Mouse (Mus musculus): Measurements from ENCODE around the gene AI854703.

The AI854703 gene

DNA sequence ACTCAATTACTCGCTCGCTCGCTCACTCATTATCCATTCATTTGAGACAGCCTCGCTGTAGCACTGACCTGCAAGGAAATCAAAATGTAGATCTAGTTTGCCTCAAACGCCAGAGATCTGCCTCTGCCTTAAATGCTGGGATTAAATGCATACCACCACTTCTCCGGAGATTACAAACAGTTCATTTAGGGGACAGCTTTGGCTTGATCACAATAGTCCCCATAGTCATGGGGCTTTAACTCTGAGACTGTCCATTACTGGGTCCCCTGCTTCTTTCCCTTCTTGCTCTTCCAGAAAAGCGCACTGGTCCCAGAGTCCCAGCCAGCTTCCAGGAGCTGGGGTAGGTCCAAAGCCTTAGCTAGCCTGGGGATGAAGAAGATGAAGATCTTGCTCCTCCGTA, at the start of gene AI854703:
AI854703 (plus strand) TSS at position 301 of the 400 bp plus-strand sequence.
- DNase-seq, result no peak

- no peak for DNase-seq
Measured at GRCm38 (mm10) chr6:48578736-48579135, 47.8 kb upstream of the AI854703 start.

GRCm38 (mm10) chr6:48579215-48579648, 47.3 kb upstream of the AI854703 start:
- no peak for DNase-seq

GRCm38 (mm10) chr6:48581257-48581656, 45.3 kb upstream of the AI854703 start:
- DNase-seq, result no peak

- peak in 1 of 2 experiments; percentile 31 for DNase-seq
Measured at GRCm38 (mm10) chr6:48582037-48582436, 44.5 kb upstream of the AI854703 start.

DNA sequence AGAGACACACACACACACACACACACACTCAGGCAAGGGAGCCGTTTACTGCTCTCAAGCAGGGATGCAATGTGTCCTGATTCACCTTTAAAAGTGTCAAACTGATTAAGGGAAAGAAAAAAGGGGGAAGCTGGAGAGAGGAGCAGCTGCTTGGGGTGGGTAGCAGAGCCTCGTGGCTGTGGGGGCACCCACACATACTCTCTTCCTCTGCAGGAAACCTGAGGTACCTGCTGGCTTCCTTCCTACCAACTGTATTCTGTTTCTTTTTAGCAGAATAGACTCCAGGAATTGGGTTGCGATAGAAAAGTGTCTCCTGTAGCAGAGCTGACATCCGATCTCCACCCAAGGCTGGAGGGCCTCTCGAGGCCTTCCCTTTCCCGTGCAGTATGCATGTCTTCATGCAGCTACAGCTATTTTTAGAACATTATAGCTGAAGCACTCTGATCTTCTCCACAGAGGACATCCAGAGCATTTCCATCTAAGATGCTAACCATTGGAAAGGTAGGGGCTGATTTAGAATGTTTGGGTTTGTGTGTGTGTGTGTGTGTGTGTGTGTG, 37.3 kb upstream of the AI854703 start, which contains the start of gene Gm45021:
Gm45021 (plus strand) TSS at position 417 of the 557 bp plus-strand sequence.
- DNase-seq, result no peak

- DNase-seq, result no peak
Measured at GRCm38 (mm10) chr6:48591221-48591845, 35.2 kb upstream of the AI854703 start.

GRCm38 (mm10) chr6:48591871-48592270, 34.7 kb upstream of the AI854703 start:
- no peak for DNase-seq

DNA sequence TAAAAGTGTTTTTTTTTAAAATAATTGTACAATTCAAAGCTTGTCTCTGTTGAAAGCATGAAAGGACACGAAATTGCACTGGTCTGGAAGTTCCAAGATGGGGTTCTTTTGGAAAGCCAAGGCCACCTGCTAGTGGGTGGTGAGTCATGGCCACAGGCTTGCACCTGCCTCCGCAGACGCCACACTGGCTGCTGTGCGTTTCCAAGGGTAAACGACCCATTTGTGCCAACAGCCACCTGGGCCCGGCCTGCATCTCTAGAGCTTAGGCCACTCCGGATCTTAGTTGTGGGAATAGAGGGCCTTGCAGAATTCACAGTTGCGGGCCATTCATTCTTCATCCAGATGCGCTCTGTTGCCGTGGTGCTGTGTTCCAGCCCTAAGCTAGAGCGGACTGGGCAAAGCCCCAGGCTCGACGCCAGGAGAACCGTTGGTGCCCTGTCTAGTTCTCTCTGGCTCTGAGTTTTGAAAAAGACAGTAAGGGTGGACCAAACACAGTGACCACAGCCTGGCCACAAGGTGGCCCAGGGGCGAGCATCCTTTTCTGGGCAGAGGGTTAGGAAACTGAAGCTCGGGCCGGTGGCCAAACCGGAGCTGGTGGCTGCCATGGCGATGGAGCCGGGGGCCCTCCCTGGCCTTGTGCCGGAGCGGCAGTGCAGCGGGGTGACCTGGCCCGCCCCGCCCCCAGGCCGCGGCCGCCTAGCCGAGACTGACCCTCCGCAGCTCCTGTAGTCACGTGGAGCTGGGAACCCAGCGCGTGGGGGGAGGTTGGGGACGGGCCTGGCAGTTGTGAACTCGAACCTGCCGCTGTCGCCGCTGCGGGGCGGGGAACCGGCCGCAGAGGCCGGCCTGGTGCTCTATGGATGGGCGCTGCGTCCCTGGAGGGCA, 33.2 kb upstream of the AI854703 start, which contains the start of the genes Repin1 and Gm44965:
Repin1 (plus strand) TSS at position 726 of the 885 bp plus-strand sequence.
Gm44965 (plus strand) TSS at position 784 of the 885 bp plus-strand sequence.
- DNase-seq, result peak; percentile 96 to 98

- peak; percentile 70 to 83 for DNase-seq
Measured at GRCm38 (mm10) chr6:48594043-48594738, 32.4 kb upstream of the AI854703 start.

DNA sequence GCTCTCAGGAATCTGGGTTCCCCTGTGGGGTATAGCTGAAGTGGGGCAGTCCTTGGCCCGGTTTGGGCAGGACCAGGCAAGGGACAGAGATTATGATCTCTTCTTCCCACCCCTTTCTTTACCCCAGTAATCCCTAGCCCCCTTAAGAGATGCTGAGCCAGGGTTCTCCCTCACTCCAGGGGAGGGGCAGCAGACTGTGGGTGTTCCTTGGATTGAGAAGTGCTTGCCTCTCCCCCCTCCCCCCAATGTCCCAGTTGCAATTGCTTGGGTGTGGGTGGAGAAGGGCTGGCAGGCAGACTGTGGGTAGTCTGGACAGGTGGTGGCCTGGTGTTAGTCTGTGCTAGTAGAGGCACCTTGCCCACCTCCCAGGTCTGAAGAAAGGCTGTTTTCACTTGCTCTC, 31.3 kb upstream of the AI854703 start:
- peak in 1 of 2 experiments; percentile 31 for DNase-seq

DNA sequence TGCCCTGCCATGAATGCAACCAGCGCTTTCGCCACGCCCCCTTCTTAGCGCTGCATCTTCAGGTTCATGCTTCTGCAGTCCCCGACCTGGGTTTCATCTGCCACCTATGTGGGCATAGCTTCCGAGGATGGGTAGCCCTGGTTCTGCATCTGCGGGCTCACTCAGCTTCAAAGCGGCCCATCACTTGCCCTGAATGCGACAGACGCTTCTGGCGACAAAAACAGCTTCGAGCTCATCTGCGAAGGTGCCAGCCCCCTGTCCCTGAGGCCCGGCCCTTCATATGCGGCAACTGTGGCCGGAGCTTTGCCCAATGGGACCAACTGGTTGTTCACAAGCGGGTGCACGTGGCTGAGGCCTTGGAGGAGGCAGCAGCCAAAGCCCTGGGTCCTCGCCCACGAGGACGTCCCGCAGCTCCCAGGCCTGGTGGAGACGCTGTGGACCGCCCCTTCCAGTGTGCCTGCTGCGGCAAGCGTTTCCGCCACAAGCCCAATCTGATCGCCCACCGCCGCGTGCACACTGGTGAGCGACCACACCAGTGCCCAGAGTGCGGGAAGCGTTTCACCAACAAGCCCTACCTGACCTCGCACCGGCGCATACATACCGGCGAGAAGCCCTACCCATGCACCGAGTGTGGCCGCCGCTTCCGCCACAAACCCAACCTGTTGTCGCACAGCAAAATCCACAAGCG, 29.9 kb upstream of the AI854703 start:
- peak in 1 of 2 experiments; percentile 10 for DNase-seq

GRCm38 (mm10) chr6:48597233-48597625, 29.3 kb upstream of the AI854703 start:
- DNase-seq, result no peak

GRCm38 (mm10) chr6:48600594-48600993, 26.0 kb upstream of the AI854703 start:
- no peak for DNase-seq

DNA sequence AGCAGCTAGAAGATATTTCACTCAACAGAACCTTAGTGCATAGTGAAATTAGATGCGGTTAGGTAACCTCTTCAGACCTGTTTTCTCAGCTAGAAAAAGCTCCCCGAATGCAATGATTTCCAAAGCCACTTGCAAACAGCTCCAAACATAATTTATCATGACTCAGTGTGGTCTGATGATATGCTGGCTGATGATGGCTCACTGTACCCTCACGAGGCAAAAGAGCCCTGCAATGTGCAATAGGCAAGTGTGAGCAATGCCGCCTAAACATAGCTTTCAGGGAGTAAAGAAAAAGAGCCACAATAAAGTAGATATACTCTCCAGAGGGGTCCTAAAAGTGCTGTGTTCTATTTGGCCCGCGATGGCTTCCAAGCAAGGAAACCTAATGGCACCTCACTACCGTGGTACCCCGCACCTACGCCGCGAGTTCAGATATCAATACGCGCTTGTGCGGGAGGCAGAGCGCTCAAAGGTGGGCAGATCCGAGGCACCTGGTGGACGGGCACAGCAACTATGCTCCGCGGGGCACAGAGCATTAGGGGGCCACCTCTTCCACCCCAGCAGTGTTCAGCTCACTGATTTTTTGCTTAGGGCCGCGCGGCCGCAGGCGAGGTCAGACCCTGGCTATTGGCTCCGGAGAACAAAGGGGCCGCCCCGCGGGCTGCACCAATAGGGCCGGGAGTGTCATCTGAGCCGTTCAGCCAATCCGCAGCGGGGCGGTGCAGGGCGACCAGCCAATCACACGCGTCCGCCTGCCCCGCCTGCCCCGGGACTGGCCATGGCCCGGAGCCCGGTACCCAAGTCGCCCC, 25.1 kb upstream of the AI854703 start, which contains the start of gene Zfp775:
Zfp775 (plus strand) TSS at position 793 of the 809 bp plus-strand sequence.
- DNase-seq, result peak; percentile 97 to 98

GRCm38 (mm10) chr6:48602080-48602741, 24.4 kb upstream of the AI854703 start:
- peak; percentile 51 to 66 for DNase-seq

GRCm38 (mm10) chr6:48608124-48608523, 18.4 kb upstream of the AI854703 start:
- DNase-seq, result no peak

DNA sequence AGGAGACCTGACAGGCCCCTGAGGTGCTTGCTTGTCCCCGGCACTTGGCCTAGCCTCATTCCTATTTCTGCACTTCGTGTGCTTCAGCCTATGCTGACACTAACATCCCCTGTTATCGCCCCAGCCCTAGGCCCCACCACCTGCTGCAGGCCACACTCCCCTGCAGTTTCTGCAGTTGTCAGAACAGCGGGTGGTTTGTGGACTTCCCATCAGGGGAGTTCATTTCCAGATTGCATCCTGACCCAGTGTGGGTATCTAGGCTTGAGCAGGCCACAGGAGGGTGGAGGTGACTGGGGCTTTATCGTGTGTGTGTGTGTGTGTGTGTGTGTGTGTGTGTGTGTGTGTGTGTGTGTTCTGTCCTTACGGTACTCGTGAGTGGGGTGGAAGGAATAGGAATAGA, 17.1 kb upstream of the AI854703 start:
- DNase-seq, result no peak

GRCm38 (mm10) chr6:48610657-48611056, 15.9 kb upstream of the AI854703 start:
- no peak for DNase-seq

- DNase-seq, result no peak
Measured at GRCm38 (mm10) chr6:48613464-48613863, 13.1 kb upstream of the AI854703 start.

Data from kidney, postnatal 4 days (tissue).